Mouse (Mus musculus) bone marrow macrophage, adult 2 months (primary cell): ENCODE measurements around the gene Rbm33. TPM values are rescaled to one million over a fixed set of nuclear protein-coding genes. Genes with fewer than 3 reads are reported as not detected.

ENCODE experiments used
- H3K27ac ChIP-seq: 2 replicates; pipeline ENCODE4 v1.5.1; 2012; ENCODE audit warnings: low read depth, low read length; ENCODE audit not compliant: insufficient read depth
- H3K4me1 ChIP-seq: 2 replicates; pipeline ENCODE4 v1.6.1; 2012; ENCODE audit warnings: low read length; ENCODE audit not compliant: control insufficient read depth, insufficient read depth
- H3K4me3 ChIP-seq: 2 replicates; pipeline ENCODE4 v1.5.1; 2012; ENCODE audit warnings: mild to moderate bottlenecking, low read length, moderate library complexity; ENCODE audit not compliant: insufficient read depth
- CTCF ChIP-seq: IDR thresholded peaks from 2 replicates; pipeline ENCODE4 v1.5.1; 2012; ENCODE audit warnings: low read depth, mild to moderate bottlenecking, low read length, moderate library complexity
- POLR2A ChIP-seq: IDR thresholded peaks from 2 replicates; pipeline ENCODE4 v1.6.1; 2012; ENCODE audit warnings: mild to moderate bottlenecking, low read depth, low read length, borderline replicate concordance
- polyA plus RNA-seq: library from polyadenylated mRNA; stranded (reverse); fragments of >200 nt; gene quantifications from 2 replicates; pipeline ENCODE4 v1.2.4, GENCODE M21; 2012; ENCODE audit not compliant: missing spikeins, insufficient read depth, insufficient read length

The Rbm33 gene
- polyA plus RNA-seq, 1 experiment = 42.6 TPM

GRCm38 (mm10) chr5:28373498-28374427 is 56.8 kb downstream of the Rbm33 start:
- peaks cover 20% of the 10 kb centered on the region for H3K4me1 ChIP-seq
- H3K27ac ChIP-seq = no peak overlapping the region
- no peak overlapping the region for H3K4me3 ChIP-seq
- TF ChIP-seq CTCF (no peak), POLR2A (no peak)

GRCm38 (mm10) chr5:28377299-28377698 is 60.4 kb downstream of the Rbm33 start:
- Histone ChIP-seq H3K4me3 (no peak overlapping the region), H3K27ac (no peak overlapping the region), H3K4me1 (peaks cover 18% of the 10 kb centered on the region)
- TF ChIP-seq CTCF (no peak), POLR2A (no peak)

GRCm38 (mm10) chr5:28382289-28382688 is 65.4 kb downstream of the Rbm33 start:
- TF ChIP-seq CTCF = no peak
- TF ChIP-seq POLR2A = no peak
- Histone ChIP-seq H3K4me3 (no peak overlapping the region), H3K4me1 (peaks cover under 1% of the 10 kb centered on the region), H3K27ac (no peak overlapping the region)

- H3K4me3 ChIP-seq = no peak overlapping the region
- TF ChIP-seq CTCF (no peak), POLR2A (no peak)
- H3K27ac ChIP-seq = no peak overlapping the region
- H3K4me1 ChIP-seq = no peaks in the 10 kb centered on the region
These were observed 69.9 kb downstream of the Rbm33 start for GRCm38 (mm10) chr5:28386783-28387182.

- no peaks in the 10 kb centered on the region for H3K4me1 ChIP-seq
- H3K4me3 ChIP-seq = no peak overlapping the region
- H3K27ac ChIP-seq = no peak overlapping the region
- TF ChIP-seq CTCF (no peak), POLR2A (no peak)
These were observed 70.7 kb downstream of the Rbm33 start for GRCm38 (mm10) chr5:28387531-28388179.

GRCm38 (mm10) chr5:28388184-28388583 is 71.3 kb downstream of the Rbm33 start:
- H3K4me3 ChIP-seq = no peak overlapping the region
- H3K4me1 ChIP-seq = no peaks in the 10 kb centered on the region
- no peak overlapping the region for H3K27ac ChIP-seq
- TF ChIP-seq CTCF (no peak), POLR2A (no peak)

- no peaks in the 10 kb centered on the region for H3K4me1 ChIP-seq
- no peak overlapping the region for H3K4me3 ChIP-seq
- TF ChIP-seq CTCF (no peak), POLR2A (no peak)
- H3K27ac ChIP-seq = no peak overlapping the region
These were observed 73.3 kb downstream of the Rbm33 start for GRCm38 (mm10) chr5:28390189-28390588.

- TF ChIP-seq POLR2A = no peak
- no peak for TF ChIP-seq CTCF
- H3K4me1 ChIP-seq = no peaks in the 10 kb centered on the region; the same call in 1 of the 2 replicates
- no peak overlapping the region for H3K4me3 ChIP-seq
- no peak overlapping the region for H3K27ac ChIP-seq
These were observed 80.4 kb downstream of the Rbm33 start for GRCm38 (mm10) chr5:28397344-28397743.

GRCm38 (mm10) chr5:28398736-28399135 is 81.8 kb downstream of the Rbm33 start:
- Histone ChIP-seq H3K4me3 (no peak overlapping the region), H3K27ac (no peak overlapping the region), H3K4me1 (no peaks in the 10 kb centered on the region; the same call in 1 of the 2 replicates)
- TF ChIP-seq CTCF = no peak
- no peak for TF ChIP-seq POLR2A
